ENCODE assay signal across 16 mouse cellular contexts in the genomic region with DNA sequence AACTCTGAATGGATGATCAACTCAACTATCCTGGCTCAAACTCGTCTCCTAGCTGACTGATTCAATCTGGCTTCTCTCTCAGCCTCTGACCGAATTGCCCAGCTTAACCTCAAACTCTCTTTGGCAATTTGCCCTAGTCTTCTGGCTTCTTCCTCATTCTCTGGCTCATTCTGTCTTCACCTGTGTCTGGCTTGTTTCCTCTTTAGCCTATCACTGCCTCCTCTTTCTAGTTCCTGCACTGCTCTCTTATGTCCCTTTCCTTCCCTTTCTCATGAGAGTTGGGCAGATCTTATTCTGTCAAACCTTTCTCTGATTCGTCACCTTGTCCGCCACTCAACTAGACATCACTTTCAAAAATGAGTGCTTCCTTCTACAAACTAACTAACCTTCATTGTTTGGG. TPM values are rescaled to one million over a fixed set of nuclear protein-coding genes. Genes with fewer than 3 reads are reported as not detected.
DNase-seq lines count a peak whose midpoint lies in the region; ATAC-seq and TF ChIP-seq lines count a peak whose summit lies in the region.
"Had no signal": no experiment of that assay in that cellular context is flagged by ENCODE, and none has a peak within 500 bp of the region (broad histone marks: within the 10 kb centered on the region; RNA-seq: fewer than 3 reads in every experiment).

No protein-coding gene starts in this region.

- no peak overlapping the region for H3K27ac ChIP-seq in MEL (ENCODE audit: control insufficient read depth, low read depth, low read length)
- no peak overlapping the region for H3K27ac ChIP-seq in embryonic facial prominence, embryonic 10.5 days (replicated peaks)
- H3K27ac ChIP-seq: midbrain, embryonic 12.5 days had no signal

- 57% methylated on average over 4 of the region's 4 CpGs for WGBS in lung, adult 2 months
- 91% methylated on average over 4 of the region's 4 CpGs for WGBS in embryonic facial prominence, embryonic 10.5 days

- TF ChIP-seq POLR2A in lung, adult 2 months (IDR thresholded peaks at IDR 0.05; ENCODE audit: borderline replicate concordance, extremely low read depth, low read depth, low read length), result no peak
- TF ChIP-seq POLR2A in MEL (IDR thresholded peaks at IDR 0.05; ENCODE audit: control insufficient read depth in 1 of 2, insufficient read depth in 1 of 2, low read depth in 1 of 2, low read length in 2 of 2, poor library complexity in 1 of 2), result no peak

- peak; percentile 34 for DNase-seq in CD4-positive, CD25-positive, alpha-beta regulatory T cell, adult 2 months (ENCODE audit: low read depth, low spot score)
- DNase-seq in lung, postnatal 10 days, result peak; percentile 12
- no peak for DNase-seq in lung, adult 2 months
- DNase-seq in MEL (ENCODE audit: low read depth, low spot score), result peak; percentile 90
- no peak for DNase-seq in embryo, embryonic 10.5 days (ENCODE audit: low spot score)
- no peak for DNase-seq in embryonic facial prominence, embryonic 10.5 days (ENCODE audit: low spot score)
- DNase-seq: adrenal gland, adult 8-10 months; layer of hippocampus, postnatal 36 days; liver, postnatal 0 days; retina, postnatal 1 day had no signal

- H3K79me2 ChIP-seq in MEL (ENCODE audit: control insufficient read depth, insufficient read depth, low read length, poor library complexity), result no peaks in the 10 kb centered on the region

- H3K9ac ChIP-seq in MEL (ENCODE audit: control insufficient read depth, low read depth, low read length, poor library complexity, severe bottlenecking), result no peak overlapping the region
- H3K9ac ChIP-seq: liver, postnatal 0 days; midbrain, embryonic 12.5 days had no signal

- no peak for ATAC-seq in CD4-positive, CD25-positive, alpha-beta regulatory T cell, adult 4 months
- ATAC-seq in megakaryocyte, adult 5-6 weeks (ENCODE audit: poor library complexity, severe bottlenecking), result peak; percentile 71
- ATAC-seq: forebrain, embryonic 16.5 days; intestine, embryonic 16.5 days; liver, postnatal 0 days; Patski had no signal

- no peak for TF ChIP-seq CTCF in lung, adult 2 months (IDR thresholded peaks at IDR 0.05; ENCODE audit: insufficient read depth, low read length)
- no peak for TF ChIP-seq CTCF in MEL (IDR thresholded peaks at IDR 0.05 in 2 of 3, conservative IDR thresholded peaks at IDR 0.05 in 1 of 3; ENCODE audit: control insufficient read depth in 1 of 3, insufficient read depth in 1 of 3, low read depth in 2 of 3, low read length in 3 of 3, poor library complexity in 1 of 3, severe bottlenecking in 1 of 3)

- TF ChIP-seq EP300 in MEL (IDR thresholded peaks at IDR 0.05; ENCODE audit: low read depth in 1 of 2, low read length in 2 of 2), result peak; percentile 50 to 73

- no peaks in the 10 kb centered on the region; a peak in 1 of 4 replicates for H3K36me3 ChIP-seq in MEL (ENCODE audit: control insufficient read depth in 1 of 2, insufficient read depth in 2 of 2, low read length in 2 of 2)
- no peaks in the 10 kb centered on the region for H3K36me3 ChIP-seq in embryonic facial prominence, embryonic 10.5 days (replicated peaks)
- H3K36me3 ChIP-seq: midbrain, embryonic 12.5 days had no signal

- peaks cover 10% of the 10 kb centered on the region for H3K4me1 ChIP-seq in lung, adult 2 months (ENCODE audit: control insufficient read depth, insufficient read depth, low read length)
- H3K4me1 ChIP-seq in MEL (ENCODE audit: control insufficient read depth in 1 of 2, insufficient read depth in 2 of 2, low read length in 2 of 2), result 0 out of 4 replicates have a peak, but pooled peaks cover 0 to 3% of the 10 kb centered on the region in 2 experiments
- H3K4me1 ChIP-seq in embryonic facial prominence, embryonic 10.5 days, result peaks cover 27% of the 10 kb centered on the region

- no peaks in the 10 kb centered on the region for H3K9me3 ChIP-seq in MEL (replicated peaks; ENCODE audit: insufficient read depth, low read length)
- H3K9me3 ChIP-seq in embryonic facial prominence, embryonic 10.5 days, result no peaks in the 10 kb centered on the region
- H3K9me3 ChIP-seq: midbrain, embryonic 12.5 days had no signal

- TF ChIP-seq RAD21 in MEL (IDR thresholded peaks at IDR 0.05; ENCODE audit: low read depth, low read length), result no peak

- H3K4me3 ChIP-seq in lung, adult 2 months (replicated peaks; ENCODE audit: extremely low read depth, low read depth, low read length), result no peak overlapping the region
- no peak overlapping the region for H3K4me3 ChIP-seq in MEL (ENCODE audit: control insufficient read depth in 1 of 2, insufficient read depth in 1 of 2, low read depth in 2 of 2, low read length in 2 of 2)
- H3K4me3 ChIP-seq in embryonic facial prominence, embryonic 10.5 days, result no peak overlapping the region
- H3K4me3 ChIP-seq: midbrain, embryonic 12.5 days had no signal

- H3K27me3 ChIP-seq in MEL (ENCODE audit: control insufficient read depth in 1 of 2, insufficient read depth in 2 of 2, low read length in 2 of 2), result no peaks in the 10 kb centered on the region
- no peaks in the 10 kb centered on the region for H3K27me3 ChIP-seq in embryonic facial prominence, embryonic 10.5 days (replicated peaks; ENCODE audit: low read depth, poor library complexity, severe bottlenecking)
- H3K27me3 ChIP-seq: midbrain, embryonic 12.5 days; Patski had no signal

TF ChIP-seq in MEL, 35 proteins besides CTCF, POLR2A, EP300 and RAD21:
- TF ChIP-seq MYB (IDR thresholded peaks at IDR 0.05; ENCODE audit: low read depth, low read length), result no peak
- TF ChIP-seq MXI1 (IDR thresholded peaks at IDR 0.05; ENCODE audit: low read depth, low read length), result no peak
- TF ChIP-seq HCFC1 (IDR thresholded peaks at IDR 0.05; ENCODE audit: low read depth, low read length), result no peak
- TF ChIP-seq ZMIZ1 (IDR thresholded peaks at IDR 0.05; ENCODE audit: low read depth, low read length), result no peak
- 0 out of 2 replicates have a peak, but pooled peaks have one; percentile 17 for TF ChIP-seq MYC (IDR thresholded peaks at IDR 0.05; ENCODE audit: low read depth, low read length)
- peak; percentile 73 for TF ChIP-seq ETS1 (IDR thresholded peaks at IDR 0.05; ENCODE audit: low read depth, low read length)
- TF ChIP-seq RCOR1 (IDR thresholded peaks at IDR 0.05; ENCODE audit: low read depth, low read length), result peak; percentile 95
- no peak for TF ChIP-seq USF2 (IDR thresholded peaks at IDR 0.05; ENCODE audit: borderline replicate concordance in 1 of 2, insufficient read depth in 1 of 2, low read depth in 1 of 2, low read length in 2 of 2)
- TF ChIP-seq SMC3 (IDR thresholded peaks at IDR 0.05; ENCODE audit: low read depth, low read length), result no peak
- no peak for TF ChIP-seq CHD1 (IDR thresholded peaks at IDR 0.05; ENCODE audit: low read depth, low read length)
- no peak for TF ChIP-seq CHD2 (IDR thresholded peaks at IDR 0.05; ENCODE audit: low read length)
- peak; percentile 52; the same call in 1 of the 2 replicates for TF ChIP-seq SIN3A (IDR thresholded peaks at IDR 0.05; ENCODE audit: low read length)
- TF ChIP-seq ELF1 (IDR thresholded peaks at IDR 0.05; ENCODE audit: low read depth, low read length), result peak; percentile 49; the same call in 1 of the 2 replicates
- TF ChIP-seq TBP (IDR thresholded peaks at IDR 0.05; ENCODE audit: low read depth, low read length), result 0 out of 2 replicates have a peak, but pooled peaks have one; percentile 23
- TF ChIP-seq TCF12 (IDR thresholded peaks at IDR 0.05; ENCODE audit: low read depth, low read length), result peak; percentile 47
- TF ChIP-seq MEF2A (IDR thresholded peaks at IDR 0.05; ENCODE audit: extremely low read depth, insufficient replicate concordance, low read depth, low read length, poor library complexity, severe bottlenecking), result no peak

RNA-seq across cellular contexts. Expression of gene Snx30, which starts 16.5 kb away (rescaled TPM):
- 1 to 10 TPM; 2.2 to 2.6 TPM for polyA plus RNA-seq in CD4-positive, CD25-positive, alpha-beta regulatory T cell, adult 4 months (2017; shearing (Covaris generic))
- 5.1 and 7.0 TPM in 2 replicates for polyA plus RNA-seq in lung, adult 2 months (2012; rRNA removed)
- 4.1 and 4.2 TPM in 2 replicates for total RNA-seq in MEL (2012; rRNA removed)
- 1 to 10 TPM in 1 of 2 experiments, not detected in 1; 8.6 TPM for polyA plus RNA-seq in MEL (2012; ENCODE audit: insufficient read depth in 1 of 2, insufficient read length in 2 of 2, low read depth in 1 of 2, low replicate concordance in 2 of 2, missing spikeins in 1 of 2)
- 16.8 and 17.9 TPM in 2 replicates for total RNA-seq in megakaryocyte, adult 5-6 weeks (2015)
- total RNA-seq in megakaryocyte, adult 5-6 weeks (2017), result 28.2 and 29.7 TPM in 2 replicates
- polyA plus RNA-seq in embryonic facial prominence, embryonic 10.5 days (2016; fragmentation: Nextera tagmentation; extraction: Ambion mirVana), result 6.4 and 7.9 TPM in 2 replicates

RNA-seq across cellular contexts. Expression of gene Inip, which starts 20.7 kb away (rescaled TPM):
- 10 to 100 TPM; 49.6 to 49.7 TPM for polyA plus RNA-seq in CD4-positive, CD25-positive, alpha-beta regulatory T cell, adult 4 months (2017; shearing (Covaris generic))
- polyA plus RNA-seq in lung, adult 2 months (2012; rRNA removed), result 6.8 and 8.9 TPM in 2 replicates
- total RNA-seq in MEL (2012; rRNA removed), result 40.8 and 50.3 TPM in 2 replicates
- 10 to 100 TPM in 1 of 2 experiments, not detected in 1; 42.4 TPM for polyA plus RNA-seq in MEL (2012; ENCODE audit: insufficient read depth in 1 of 2, insufficient read length in 2 of 2, low read depth in 1 of 2, low replicate concordance in 2 of 2, missing spikeins in 1 of 2)
- total RNA-seq in megakaryocyte, adult 5-6 weeks (2015), result 41.6 and 49.0 TPM in 2 replicates
- 47.3 and 52.7 TPM in 2 replicates for total RNA-seq in megakaryocyte, adult 5-6 weeks (2017)
- 91.2 and 92.7 TPM in 2 replicates for polyA plus RNA-seq in embryonic facial prominence, embryonic 10.5 days (2016; fragmentation: Nextera tagmentation; extraction: Ambion mirVana)

Comparison
In these comparisons a context has a peak if more than half of its experiments do, and no peak if none do; other contexts are left out.
1. DNase-seq: peak in CD4-positive, CD25-positive, alpha-beta regulatory T cell, adult 2 months (single experiment), lung, postnatal 10 days (single experiment) and MEL (single experiment); none in lung, adult 2 months (single experiment), embryo, embryonic 10.5 days (single experiment) and embryonic facial prominence, embryonic 10.5 days (single experiment).